Mouse (Mus musculus) CH12.LX (cell line): Measurements from ENCODE around the gene Arhgef5. TPM values are rescaled to one million over a fixed set of nuclear protein-coding genes. Genes with fewer than 3 reads are reported as not detected.

Experiments used
- DNase-seq: peaks from one replicate; pipeline ENCODE4 v3.0.0-alpha.2; 2013; ENCODE audit errors: extremely low read depth
- H3K27ac ChIP-seq: 2 replicates; pipeline ENCODE4 v1.5.1; 2012; ENCODE audit warnings: low read depth, mild to moderate bottlenecking, control low read depth, moderate library complexity; ENCODE audit not compliant: insufficient read depth
- H3K27me3 ChIP-seq: replicated peaks from 2 replicates; pipeline ENCODE3; 2012; ENCODE audit warnings: inconsistent platforms
- H3K36me3 ChIP-seq, 2 experiments: replicated peaks in 1 of 2; 2 replicates each; pipeline versions ENCODE3 to v1.6.1; 2012; ENCODE audit warnings: inconsistent platforms in 1 of 2, low read length in 1 of 2, mild to moderate bottlenecking in 1 of 2, mixed read lengths in 1 of 2, moderate library complexity in 1 of 2; ENCODE audit not compliant: control insufficient read depth in 1 of 2, insufficient read depth in 1 of 2
- H3K4me1 ChIP-seq, 2 experiments: 2 replicates each; pipeline ENCODE4 v1.6.1; 2012; ENCODE audit warnings: inconsistent platforms in 1 of 2, moderate library complexity in 1 of 2; ENCODE audit not compliant: insufficient read depth in 2 of 2, control insufficient read depth in 1 of 2
- H3K4me2 ChIP-seq: 2 replicates; pipeline ENCODE4 v1.6.1; 2012; ENCODE audit warnings: low read depth, mild to moderate bottlenecking, control low read depth; ENCODE audit not compliant: poor library complexity, insufficient read depth, severe bottlenecking
- H3K4me3 ChIP-seq, 3 experiments: fragments of 150-350 bp in 1 of 3; sonication (generic) in 1 of 3; replicated peaks in 1 of 3; 2 replicates each; pipeline versions ENCODE3 to v1.5.1; 2011 to 2012; ENCODE audit warnings: low read depth in 2 of 3, low read length in 2 of 3, mild to moderate bottlenecking in 2 of 3, moderate library complexity in 2 of 3, control low read depth in 1 of 3, improper control_type of control experiment in 1 of 3, inconsistent platforms in 1 of 3, mixed read lengths in 1 of 3; ENCODE audit not compliant: poor library complexity in 1 of 3
- H3K79me2 ChIP-seq: replicated peaks from 2 replicates; pipeline ENCODE4 v1.6.1; 2012; ENCODE audit warnings: mild to moderate bottlenecking, moderate library complexity; ENCODE audit not compliant: control insufficient read depth, poor library complexity, insufficient read depth, severe bottlenecking; ENCODE audit errors: extremely low read depth
- H3K9ac ChIP-seq: 2 replicates; pipeline ENCODE4 v1.6.1; 2012; ENCODE audit warnings: low read depth, mild to moderate bottlenecking, control low read depth, moderate library complexity; ENCODE audit not compliant: insufficient read depth
- H3K9me3 ChIP-seq: replicated peaks from 2 replicates; pipeline ENCODE3; 2012; ENCODE audit warnings: low read length, inconsistent platforms, mixed read lengths
- CHD2 ChIP-seq: IDR thresholded peaks from 2 replicates; pipeline ENCODE4 v1.6.1; 2011; ENCODE audit warnings: low read length, improper control_type of control experiment
- CTCF ChIP-seq, 2 experiments: IDR thresholded peaks in 1 of 2; conservative IDR thresholded peaks in 1 of 2; 2 replicates each; pipeline ENCODE4 v1.5.1; 2011 to 2012; ENCODE audit warnings: low read depth in 2 of 2, low read length in 2 of 2, improper control_type of control experiment in 1 of 2, inconsistent platforms in 1 of 2, mild to moderate bottlenecking in 1 of 2, moderate library complexity in 1 of 2
- E2F4 ChIP-seq: IDR thresholded peaks from 2 replicates; pipeline ENCODE4 v1.6.1; 2011; ENCODE audit warnings: low read depth, low read length, improper control_type of control experiment; ENCODE audit not compliant: insufficient replicate concordance
- EP300 ChIP-seq: IDR thresholded peaks from 2 replicates; pipeline ENCODE4 v1.6.1; 2011; ENCODE audit warnings: low read length, improper control_type of control experiment
- ETS1 ChIP-seq: conservative IDR thresholded peaks from 2 replicates; pipeline ENCODE4 v1.6.1; 2012; ENCODE audit warnings: low read depth, mild to moderate bottlenecking, inconsistent platforms, low read length, improper control_type of control experiment, moderate library complexity
- GABPA ChIP-seq: IDR thresholded peaks from 2 replicates; pipeline ENCODE4 v1.6.1; 2012; ENCODE audit warnings: low read depth, low read length, improper control_type of control experiment, inconsistent platforms; ENCODE audit not compliant: insufficient replicate concordance
- JUND ChIP-seq: conservative IDR thresholded peaks from 2 replicates; pipeline ENCODE4 v1.6.1; 2011; ENCODE audit warnings: low read depth, low read length, improper control_type of control experiment
- MXI1 ChIP-seq: IDR thresholded peaks from 2 replicates; pipeline ENCODE4 v1.6.1; 2011; ENCODE audit warnings: mild to moderate bottlenecking, low read depth, low read length, improper control_type of control experiment
- MYC ChIP-seq: IDR thresholded peaks from 2 replicates; pipeline ENCODE4 v1.6.1; 2011; ENCODE audit warnings: low read depth, mild to moderate bottlenecking, improper control_type of control experiment, low read length
- PAX5 ChIP-seq: IDR thresholded peaks from 2 replicates; pipeline ENCODE4 v1.6.1; 2012; ENCODE audit warnings: low read length, inconsistent platforms, mixed read lengths
- RAD21 ChIP-seq: IDR thresholded peaks from 2 replicates; pipeline ENCODE4 v1.6.1; 2011; ENCODE audit warnings: low read depth, mild to moderate bottlenecking, low read length, improper control_type of control experiment, moderate library complexity
- SIN3A ChIP-seq: IDR thresholded peaks from 2 replicates; pipeline ENCODE4 v1.6.1; 2012; ENCODE audit warnings: low read length, improper control_type of control experiment, inconsistent platforms
- SMC3 ChIP-seq: IDR thresholded peaks from 2 replicates; pipeline ENCODE4 v1.6.1; 2011; ENCODE audit warnings: low read depth, low read length, improper control_type of control experiment
- TCF12 ChIP-seq: IDR thresholded peaks from 2 replicates; pipeline ENCODE4 v1.6.1; 2014; ENCODE audit warnings: low read depth, mild to moderate bottlenecking, inconsistent platforms, low read length, improper control_type of control experiment
- UBTF ChIP-seq: IDR thresholded peaks from 2 replicates; pipeline ENCODE4 v1.6.1; 2012; ENCODE audit warnings: low read depth, mild to moderate bottlenecking, inconsistent platforms, low read length, improper control_type of control experiment, moderate library complexity
- USF1 ChIP-seq: IDR thresholded peaks from 2 replicates; pipeline ENCODE4 v1.6.1; 2014; ENCODE audit warnings: low read depth, mild to moderate bottlenecking, inconsistent platforms, low read length, improper control_type of control experiment
- USF2 ChIP-seq: conservative IDR thresholded peaks from 2 replicates; pipeline ENCODE4 v1.6.1; 2011; ENCODE audit warnings: low read depth, low read length, improper control_type of control experiment
- ZC3H11A ChIP-seq: IDR thresholded peaks from 2 replicates; pipeline ENCODE4 v1.6.1; 2012; ENCODE audit warnings: low read depth, mild to moderate bottlenecking, inconsistent platforms, low read length, improper control_type of control experiment
- ZKSCAN1 ChIP-seq: IDR thresholded peaks from 2 replicates; pipeline ENCODE4 v1.6.1; 2012; ENCODE audit warnings: low read depth, inconsistent platforms, low read length, improper control_type of control experiment, borderline replicate concordance
- ZMIZ1 ChIP-seq: IDR thresholded peaks from 2 replicates; pipeline ENCODE4 v1.6.1; 2012; ENCODE audit warnings: low read depth, mild to moderate bottlenecking, inconsistent platforms, low read length, improper control_type of control experiment
- ZNF384 ChIP-seq: IDR thresholded peaks from 2 replicates; pipeline ENCODE4 v1.6.1; 2012; ENCODE audit warnings: low read depth, low read length, improper control_type of control experiment, inconsistent platforms
- dilution Hi-C: fragments of 300-500 bp; cut with MboI; formaldehyde crosslinking; loops from 2 replicates; pipeline ENCODE4 v1.14.3; 2020; ENCODE audit warnings: low sequenced_read_pairs; ENCODE audit not compliant: extremely low pct_unique_long_range_greater_than_20kb, extremely low pct_ligation_motif_present
- in situ Hi-C: fragments of 300-500 bp; cut with MboI; formaldehyde crosslinking; loops from 3 replicates; pipeline ENCODE4 v1.14.3; 2019; ENCODE audit warnings: low sequenced_read_pairs, low pct_ligation_motif_present, low pct_unique_long_range_greater_than_20kb, mixed read lengths
- polyA plus RNA-seq: library from polyadenylated mRNA; unstranded; fragments of >175 nt; gene quantifications from 2 replicates; pipeline ENCODE4 v1.2.1, GENCODE M21; 2012; ENCODE audit warnings: low read depth; ENCODE audit not compliant: insufficient read length
- total RNA-seq, 2 experiments: library from RNA; depleted of rRNA; stranded (reverse); fragments of 300-350 nt in 1 of 2; fragments of >200 nt in 1 of 2; gene quantifications; 2 replicates each; pipeline ENCODE4 v1.2.3; 2012 to 2014

Gene Arhgef5
- total and polyA plus RNA-seq, 3 experiments = not detected

- DNase-seq = no peak
- in situ Hi-C loops (no loop called here), dilution Hi-C loops (no loop called here)
Measured at GRCm38 (mm10) chr6:43254193-43254926, 11.0 kb upstream of the Arhgef5 start.

GRCm38 (mm10) chr6:43260756-43261155 is 4.6 kb upstream of the Arhgef5 start:
- Histone ChIP-seq H3K4me2 (peak overlapping the region; percentile 71; the same call in 1 of the 2 replicates), H3K79me2 (no peaks in the 10 kb centered on the region), H3K27ac (no peak overlapping the region), H3K4me1 (no peaks in the 10 kb centered on the region), H3K9me3 (no peaks in the 10 kb centered on the region), H3K36me3 (no peaks in the 10 kb centered on the region), H3K27me3 (no peaks in the 10 kb centered on the region), H3K9ac (no peak overlapping the region; the same call in 1 of the 2 replicates), H3K4me3 (no peak overlapping the region)
- DNase-seq = no peak
- TF ChIP-seq E2F4 = no peak
- TF ChIP-seq UBTF = no peak
- no peak for TF ChIP-seq ZMIZ1
- TF ChIP-seq ZKSCAN1 = no peak
- no peak for TF ChIP-seq USF1
- in situ Hi-C loops (no loop called here), dilution Hi-C loops (no loop called here)

More at GRCm38 (mm10) chr6:43254193-43254926, 11.0 kb upstream of the Arhgef5 start:
- H3K79me2 ChIP-seq = no peaks in the 10 kb centered on the region
- TF ChIP-seq RAD21 (peak; percentile 72), CTCF (conservative IDR thresholded peaks at IDR 0.05 in 1 of 2, IDR thresholded peaks at IDR 0.05 in 1 of 2; ENCODE audit: low read depth in 2 of 2, low read length in 2 of 2) (peak; percentile 19 to 75; a peak in 2 of 4 replicates), SMC3 (peak; percentile 67), PAX5 (no peak), ETS1 (no peak), ZNF384 (no peak)
- no peak overlapping the region for H3K4me3 ChIP-seq
- no peak overlapping the region for H3K4me2 ChIP-seq
- no peaks in the 10 kb centered on the region for H3K4me1 ChIP-seq
- H3K9me3 ChIP-seq = no peaks in the 10 kb centered on the region
- H3K27me3 ChIP-seq = no peaks in the 10 kb centered on the region
- no peaks in the 10 kb centered on the region for H3K36me3 ChIP-seq
- no peak overlapping the region for H3K9ac ChIP-seq
- no peak overlapping the region for H3K27ac ChIP-seq

- Histone ChIP-seq H3K9ac (no peak overlapping the region), H3K27me3 (no peaks in the 10 kb centered on the region), H3K27ac (no peak overlapping the region), H3K4me1 (peaks cover 0 to 5% of the 10 kb centered on the region in 2 experiments; a peak in 2 of 4 replicates), H3K9me3 (no peaks in the 10 kb centered on the region), H3K4me2 (no peak overlapping the region), H3K79me2 (no peaks in the 10 kb centered on the region), H3K36me3 (no peaks in the 10 kb centered on the region), H3K4me3 (no peak overlapping the region)
- dilution Hi-C loops (no loop called here), in situ Hi-C loops (no loop called here)
- no peak for DNase-seq
- no peak for TF ChIP-seq EP300
- no peak for TF ChIP-seq ZC3H11A
- no peak for TF ChIP-seq JUND
- no peak for TF ChIP-seq E2F4
- TF ChIP-seq CHD2 = no peak
- no peak for TF ChIP-seq USF2
- TF ChIP-seq MYC = no peak
- TF ChIP-seq MXI1 = no peak
- TF ChIP-seq TCF12 = no peak
- TF ChIP-seq SMC3 = no peak
- TF ChIP-seq ZMIZ1 = no peak
- TF ChIP-seq PAX5 = no peak
- TF ChIP-seq GABPA = no peak
- no peak for TF ChIP-seq SIN3A
Measured at GRCm38 (mm10) chr6:43266356-43266755, 974 bp downstream of the Arhgef5 start.
